Mouse (Mus musculus) MN1 (cell line): Measurements from ENCODE around the gene BC048403.
"Not testable (repeated sequence)": the region's sequence is repeated elsewhere in the genome, so short reads cannot be mapped to it uniquely, and the experiment has no call there.

Source experiments
- DNase-seq: peaks from one replicate; pipeline ENCODE4 v3.0.0-alpha.2; 2016; ENCODE audit warnings: low spot score

The BC048403 gene

GRCm38 (mm10) chr10:121756677-121757076 is 16.9 kb downstream of the BC048403 start:
- no peak for DNase-seq

DNA sequence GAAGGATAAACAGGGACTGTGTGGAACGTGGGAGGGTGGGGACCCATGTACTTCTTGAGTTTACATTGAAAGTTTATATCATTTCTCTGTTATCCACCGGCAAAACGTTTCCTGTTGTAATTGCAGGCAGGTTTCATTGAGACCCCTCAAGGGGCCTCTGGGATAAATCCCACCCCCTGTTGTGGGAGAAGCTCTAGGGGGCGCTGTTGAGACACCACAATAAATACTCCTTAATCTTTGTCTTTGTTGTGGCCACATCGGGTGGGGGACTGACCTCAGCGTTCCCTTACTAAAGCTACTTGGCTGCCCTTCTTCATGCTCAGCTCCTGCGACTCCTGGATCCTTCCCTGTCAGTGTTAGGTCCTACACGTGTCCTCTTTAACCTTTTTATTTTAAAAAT is 19.4 kb downstream of the BC048403 start:
- no peak for DNase-seq

DNA sequence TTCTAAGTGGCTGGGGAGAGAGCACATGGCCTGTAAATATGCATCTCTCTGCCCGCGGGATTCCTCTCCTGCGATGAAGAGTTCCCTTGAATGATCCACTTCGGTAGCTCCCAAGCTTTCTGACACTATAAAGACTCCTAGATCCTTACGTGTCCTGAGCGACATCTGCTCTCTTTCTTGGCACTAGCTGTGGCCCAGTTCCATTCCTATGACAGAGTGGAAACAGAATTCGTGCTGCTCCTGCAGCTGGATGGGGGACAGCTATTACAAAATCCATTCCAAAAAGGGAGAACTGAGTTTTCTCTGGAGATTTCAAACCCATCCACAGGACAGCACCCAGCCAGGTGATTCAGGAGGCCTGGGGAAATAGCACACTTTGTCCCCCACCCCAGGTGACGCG is 22.4 kb downstream of the BC048403 start:
- no peak for DNase-seq

DNA sequence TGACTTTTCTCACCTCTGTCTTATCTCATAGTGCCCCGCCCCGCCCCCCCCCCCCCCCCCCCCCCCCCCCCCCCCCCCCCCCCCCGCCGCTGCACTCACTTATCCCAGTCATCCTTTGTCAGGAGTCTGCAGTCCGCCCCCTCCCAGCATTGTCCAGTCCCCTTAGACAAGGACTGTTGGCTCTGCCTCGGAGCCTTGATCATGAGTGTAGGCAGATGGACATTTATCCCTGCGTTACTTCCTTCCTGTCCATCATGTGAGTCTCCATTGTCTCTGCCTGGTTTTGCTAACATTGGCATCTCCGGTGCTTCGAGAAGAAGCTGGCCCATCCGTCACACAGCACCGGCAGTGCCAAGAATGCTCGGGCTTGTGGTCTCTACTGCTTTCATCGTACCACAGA is 23.5 kb downstream of the BC048403 start:
- DNase-seq: no peak

DNA sequence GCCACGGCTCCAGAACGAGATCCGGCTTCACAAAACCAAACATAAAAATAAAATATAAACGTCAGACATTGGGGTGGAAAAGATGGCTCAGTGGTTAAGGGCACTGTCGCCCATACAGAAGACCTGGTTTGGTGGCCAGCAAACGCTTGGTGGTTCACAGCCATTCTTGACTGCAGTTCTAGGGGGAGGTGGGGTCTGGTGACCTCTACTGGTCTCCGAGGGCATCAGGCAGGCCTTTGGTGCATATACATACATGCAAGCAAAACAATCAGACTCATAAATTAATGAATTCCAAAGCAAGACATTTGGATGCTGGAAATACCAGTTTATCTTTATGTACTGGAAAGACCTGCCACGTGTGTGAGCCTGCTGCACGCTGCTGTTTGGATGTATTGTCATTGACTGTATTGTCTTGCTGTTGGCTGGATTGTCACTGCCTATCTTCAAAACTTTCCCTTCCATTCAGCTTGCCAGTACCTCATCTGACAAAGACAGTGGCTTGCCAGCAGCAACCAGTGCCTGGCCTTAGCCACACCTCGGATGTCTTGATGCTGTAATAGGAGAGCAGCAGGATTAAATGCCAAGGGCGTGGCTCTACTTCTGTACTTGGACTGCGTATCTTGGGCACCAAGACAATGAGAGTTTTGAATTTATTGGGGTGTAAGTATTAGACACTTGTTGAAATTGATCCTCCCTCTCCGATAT is 24.9 kb downstream of the BC048403 start:
- DNase-seq: no peak

GRCm38 (mm10) chr10:121765174-121766057 is 25.7 kb downstream of the BC048403 start:
- no peak for DNase-seq

- DNase-seq: not testable (repeated sequence)
These were observed 27.6 kb downstream of the BC048403 start for GRCm38 (mm10) chr10:121767295-121767694.

DNA sequence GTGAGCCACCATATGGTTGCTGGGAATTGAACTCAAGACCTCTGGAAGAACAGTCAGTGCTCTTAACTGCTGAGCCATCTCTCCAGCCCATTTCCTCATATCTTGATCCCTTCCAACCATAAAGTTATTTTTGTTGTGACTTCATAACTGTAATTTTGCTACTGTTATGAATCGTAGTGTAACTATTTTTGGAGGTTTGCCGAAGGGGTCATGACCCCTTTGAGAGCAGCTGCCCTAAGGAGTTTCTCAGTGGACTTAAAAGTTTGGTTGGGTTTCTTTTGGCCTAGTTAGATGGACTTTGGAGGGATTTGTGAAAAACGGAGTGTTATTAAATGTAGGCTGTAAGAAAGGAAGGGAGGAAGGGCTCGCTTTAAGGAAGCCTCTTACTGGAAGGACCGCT is 30.0 kb downstream of the BC048403 start:
- no peak for DNase-seq

DNA sequence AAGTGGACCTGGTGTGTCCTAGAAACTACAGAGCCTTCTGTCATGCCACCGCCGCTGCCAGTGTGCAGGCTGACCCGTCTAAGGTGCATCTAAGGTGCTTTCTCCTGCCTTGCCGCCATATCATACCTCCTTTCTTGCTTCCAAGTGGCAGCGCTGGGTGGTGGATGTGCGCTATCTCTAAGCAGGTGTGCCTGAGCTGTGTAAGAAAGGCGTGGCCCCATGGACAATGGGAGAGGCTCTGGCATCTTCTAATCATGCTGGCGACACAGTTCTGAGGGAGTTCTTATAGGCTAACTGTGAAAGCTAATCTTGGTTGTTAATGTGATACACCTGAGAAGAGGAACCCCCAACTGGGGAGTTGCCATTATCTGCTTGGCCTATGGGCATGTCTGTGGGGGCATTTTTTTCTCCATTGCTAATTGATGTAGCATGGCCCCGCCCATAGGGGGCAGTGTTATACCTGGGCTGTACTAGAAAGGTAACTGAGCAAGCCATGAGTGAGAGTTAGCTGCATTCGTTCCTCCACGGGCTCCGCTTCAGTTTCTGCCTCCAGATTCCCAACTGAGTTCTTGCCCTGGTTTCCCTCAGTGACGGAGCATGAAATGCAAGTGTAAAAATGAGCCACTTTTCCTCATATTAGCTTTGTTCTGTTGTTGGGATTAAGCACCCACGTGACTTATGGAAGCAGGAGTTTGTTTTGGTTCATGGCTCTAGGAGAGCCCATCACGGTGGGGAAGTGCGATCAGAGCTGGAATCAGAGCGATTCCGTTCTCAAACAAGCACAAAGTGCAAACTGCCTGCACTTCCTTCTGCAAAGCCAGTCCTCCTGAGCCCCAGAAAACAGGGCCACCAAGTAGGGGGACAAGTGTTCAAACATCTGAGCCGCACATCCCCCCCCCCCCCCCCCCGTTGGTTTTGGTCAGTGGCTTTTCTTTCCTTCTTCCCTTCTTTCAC is 31.2 kb downstream of the BC048403 start:
- DNase-seq: no peak

- no peak for DNase-seq
These were observed 34.1 kb downstream of the BC048403 start for GRCm38 (mm10) chr10:121773813-121774212.

- no peak for DNase-seq
These were observed 36.3 kb downstream of the BC048403 start for GRCm38 (mm10) chr10:121775990-121776389.

DNA sequence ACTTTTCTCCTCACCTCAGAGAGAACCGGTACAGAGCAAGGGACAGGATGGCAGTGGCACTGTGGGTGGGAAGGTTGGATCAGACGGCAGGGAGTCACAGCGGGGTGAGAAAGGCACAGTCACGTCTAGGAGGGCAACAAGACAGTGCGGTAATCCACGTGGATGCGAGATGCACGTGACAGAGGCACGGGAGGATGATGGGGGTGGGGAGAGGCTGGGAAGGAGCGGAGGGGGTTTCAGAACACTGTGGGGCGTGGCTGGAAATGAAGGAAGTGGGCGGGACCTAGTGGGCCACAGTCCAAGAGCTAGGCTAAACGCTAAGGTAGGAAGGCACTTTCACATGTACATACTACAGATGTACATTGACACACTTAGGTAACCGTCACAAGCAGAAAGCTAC is 41.4 kb downstream of the BC048403 start:
- DNase-seq: peak; percentile 73

DNA sequence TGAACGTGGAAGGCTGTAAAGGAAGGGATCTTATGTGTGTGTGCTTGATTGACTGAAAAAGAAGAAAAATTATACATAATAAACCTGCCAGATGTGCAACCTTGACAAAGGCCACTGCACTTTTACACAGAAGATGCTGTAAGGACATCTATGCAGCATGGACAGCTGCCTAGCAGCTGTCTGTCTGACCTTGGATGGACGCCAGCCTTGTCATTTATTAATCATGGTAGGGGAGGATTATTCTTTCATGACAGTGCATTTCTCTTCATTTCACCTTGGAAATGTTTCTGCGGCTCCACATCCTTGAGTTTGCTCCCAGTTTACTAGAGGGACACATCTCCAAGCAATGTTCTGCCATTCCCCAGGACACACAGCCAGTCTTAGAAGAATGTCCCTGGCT is 48.8 kb downstream of the BC048403 start:
- no peak for DNase-seq

GRCm38 (mm10) chr10:121790078-121790477 is 50.3 kb downstream of the BC048403 start:
- no peak for DNase-seq

- no peak for DNase-seq
These were observed 52.9 kb downstream of the BC048403 start for GRCm38 (mm10) chr10:121792661-121793060.

GRCm38 (mm10) chr10:121794486-121794885 is 54.7 kb downstream of the BC048403 start:
- DNase-seq: no peak

DNA sequence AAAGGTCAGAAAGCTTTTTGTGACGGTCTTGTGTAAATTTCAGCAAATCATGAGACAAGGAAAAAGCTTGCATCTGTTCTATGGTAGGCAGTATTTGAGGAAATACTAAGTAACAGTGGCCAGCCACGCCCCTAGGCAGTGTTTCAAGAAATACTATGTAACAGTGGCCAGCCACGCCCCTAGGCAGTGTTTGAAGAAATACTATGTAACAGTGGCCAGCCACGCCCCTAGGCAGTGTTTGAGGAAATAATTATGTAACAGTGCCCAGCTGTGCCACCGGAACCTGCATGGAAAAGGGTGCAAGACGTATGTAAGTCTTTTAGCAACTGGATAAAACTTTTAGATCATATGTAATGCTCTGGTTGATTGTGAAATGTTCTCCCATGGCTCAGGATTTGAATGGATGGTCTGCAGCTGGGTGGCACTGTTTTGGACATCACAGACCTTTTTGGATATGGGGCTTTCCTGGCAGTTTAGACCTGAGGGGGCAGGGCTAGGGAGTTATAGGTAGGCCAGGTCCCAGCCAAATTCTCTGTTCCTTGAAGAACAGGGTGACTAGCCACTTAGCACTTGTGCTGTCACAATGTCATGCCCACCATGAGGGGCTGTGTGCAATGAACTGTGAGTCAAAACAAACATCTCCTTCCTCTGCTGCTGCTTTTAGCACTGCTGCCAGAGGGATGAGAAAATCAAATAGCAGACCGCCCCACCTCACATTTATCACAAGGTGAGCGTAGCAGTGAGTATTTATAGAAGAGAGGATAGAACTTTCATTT is 56.5 kb downstream of the BC048403 start:
- DNase-seq: peak; percentile 79

DNA sequence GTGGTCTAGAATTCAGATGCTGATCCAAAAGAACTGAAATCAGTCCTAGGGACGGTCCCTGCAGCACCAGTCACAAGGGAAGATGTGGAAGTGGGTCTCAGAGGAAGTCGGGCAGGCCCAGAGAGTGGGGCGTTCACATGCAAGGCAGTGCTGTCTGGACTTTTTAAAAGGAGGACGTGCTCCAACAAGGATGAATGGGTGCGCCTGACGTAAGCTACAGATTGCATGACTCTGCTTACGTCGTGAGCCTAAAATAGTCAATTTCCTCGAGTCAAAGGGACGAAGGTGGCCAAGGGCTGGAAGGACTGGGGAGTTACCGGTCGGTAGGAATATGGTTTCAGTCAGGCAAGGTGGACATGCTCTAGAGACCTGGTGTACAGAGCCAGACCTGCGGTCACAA is 60.3 kb downstream of the BC048403 start:
- no peak for DNase-seq
